Mouse (Mus musculus) liver, embryonic 14.5 days (tissue): ENCODE measurements around the gene Ptpn5.

Source experiments
- CTCF ChIP-seq: IDR thresholded peaks from 2 replicates; pipeline ENCODE4 v1.5.1; 2016; ENCODE audit warnings: antibody characterized with exemption, low read depth, control low read depth
- EP300 ChIP-seq: IDR thresholded peaks from 2 replicates; pipeline ENCODE4 v1.6.1; 2016; ENCODE audit warnings: antibody characterized with exemption, low read depth

DNA sequence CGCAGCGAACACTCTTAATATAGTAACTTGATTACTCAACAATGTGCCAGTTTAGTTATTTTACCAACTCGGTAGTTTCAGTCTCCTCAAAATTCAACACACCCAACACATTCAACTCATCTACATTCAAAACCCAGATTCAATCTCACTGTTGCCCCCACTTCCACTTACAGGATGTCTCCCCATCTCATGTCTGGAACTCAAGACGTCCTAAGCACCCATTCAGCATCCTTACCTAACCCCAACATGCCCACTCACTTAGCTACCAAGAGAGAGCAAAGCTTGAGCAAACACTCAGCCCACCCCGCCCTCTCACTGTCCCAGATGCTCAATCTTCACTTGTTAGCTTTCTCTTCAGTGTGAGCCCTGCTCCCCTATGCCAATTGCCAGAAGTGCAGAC is 71.9 kb downstream of the Ptpn5 start:
- TF ChIP-seq CTCF (no peak), EP300 (no peak)
